Mouse (Mus musculus) lung, postnatal 4 days (tissue): ENCODE measurements around the gene Oxsm.

ENCODE experiments used
- DNase-seq, 2 experiments: peaks; one replicate each; pipeline ENCODE4 v3.0.0; 2021

Oxsm gene

GRCm38 (mm10) chr14:16249171-16249874, at the start of gene Oxsm, which contains the start of gene Ngly1:
Gene Oxsm (minus strand): TSS chr14:16249808.
Gene Ngly1 (plus strand): TSS chr14:16249280.
- peak; percentile 90 to 92 for DNase-seq

- no peak for DNase-seq
Observed at GRCm38 (mm10) chr14:16296816-16297468, 47.3 kb upstream of the Oxsm start.

GRCm38 (mm10) chr14:16293921-16294320, 44.3 kb upstream of the Oxsm start:
- no peak for DNase-seq

- DNase-seq, result no peak
Observed at GRCm38 (mm10) chr14:16293015-16293414, 43.4 kb upstream of the Oxsm start.

- no peak for DNase-seq
Observed at GRCm38 (mm10) chr14:16292371-16292770, 42.8 kb upstream of the Oxsm start.

- no peak for DNase-seq
Observed at GRCm38 (mm10) chr14:16283966-16284365, 34.4 kb upstream of the Oxsm start.

GRCm38 (mm10) chr14:16279196-16279595, 29.6 kb upstream of the Oxsm start:
- DNase-seq, result no peak

GRCm38 (mm10) chr14:16273677-16274076, 24.1 kb upstream of the Oxsm start:
- no peak for DNase-seq

GRCm38 (mm10) chr14:16269776-16270175, 20.2 kb upstream of the Oxsm start:
- DNase-seq, result no peak

- no peak for DNase-seq
Observed at GRCm38 (mm10) chr14:16267028-16267427, 17.4 kb upstream of the Oxsm start.

- DNase-seq, result no peak
Observed at GRCm38 (mm10) chr14:16261869-16262268, 12.3 kb upstream of the Oxsm start.

GRCm38 (mm10) chr14:16260541-16260940, 10.9 kb upstream of the Oxsm start:
- DNase-seq, result no peak

- no peak for DNase-seq
Observed at GRCm38 (mm10) chr14:16256209-16256608, 6.6 kb upstream of the Oxsm start.

GRCm38 (mm10) chr14:16255745-16256144, 6.1 kb upstream of the Oxsm start:
- no peak for DNase-seq

GRCm38 (mm10) chr14:16250099-16250498, 491 bp upstream of the Oxsm start:
- DNase-seq, result no peak

GRCm38 (mm10) chr14:16248603-16249157, 928 bp downstream of the Oxsm start:
- no peak for DNase-seq

- DNase-seq, result no peak
Observed at GRCm38 (mm10) chr14:16248135-16248534, 1.5 kb downstream of the Oxsm start.

GRCm38 (mm10) chr14:16246340-16246912, 3.2 kb downstream of the Oxsm start:
- no peak for DNase-seq

- DNase-seq, result no peak
Observed at GRCm38 (mm10) chr14:16245127-16245526, 4.5 kb downstream of the Oxsm start.

GRCm38 (mm10) chr14:16244370-16244769, 5.2 kb downstream of the Oxsm start:
- no peak for DNase-seq

GRCm38 (mm10) chr14:16243603-16244209, 5.9 kb downstream of the Oxsm start:
- peak in 1 of 2 experiments; percentile 18 for DNase-seq

- peak; percentile 93 to 94 for DNase-seq
Observed at GRCm38 (mm10) chr14:16242947-16243602, 6.5 kb downstream of the Oxsm start.
